Mouse (Mus musculus) ovary, adult 18-20 months (tissue): ENCODE measurements around the gene Cyp27b1.
"Not testable (repeated sequence)": the region's sequence is repeated elsewhere in the genome, so short reads cannot be mapped to it uniquely, and the experiment has no call there.

Source experiments
- DNase-seq: peaks from one replicate; pipeline ENCODE4 v3.0.0; 2022; ENCODE audit warnings: low spot score, mixed read lengths

Gene Cyp27b1

DNA sequence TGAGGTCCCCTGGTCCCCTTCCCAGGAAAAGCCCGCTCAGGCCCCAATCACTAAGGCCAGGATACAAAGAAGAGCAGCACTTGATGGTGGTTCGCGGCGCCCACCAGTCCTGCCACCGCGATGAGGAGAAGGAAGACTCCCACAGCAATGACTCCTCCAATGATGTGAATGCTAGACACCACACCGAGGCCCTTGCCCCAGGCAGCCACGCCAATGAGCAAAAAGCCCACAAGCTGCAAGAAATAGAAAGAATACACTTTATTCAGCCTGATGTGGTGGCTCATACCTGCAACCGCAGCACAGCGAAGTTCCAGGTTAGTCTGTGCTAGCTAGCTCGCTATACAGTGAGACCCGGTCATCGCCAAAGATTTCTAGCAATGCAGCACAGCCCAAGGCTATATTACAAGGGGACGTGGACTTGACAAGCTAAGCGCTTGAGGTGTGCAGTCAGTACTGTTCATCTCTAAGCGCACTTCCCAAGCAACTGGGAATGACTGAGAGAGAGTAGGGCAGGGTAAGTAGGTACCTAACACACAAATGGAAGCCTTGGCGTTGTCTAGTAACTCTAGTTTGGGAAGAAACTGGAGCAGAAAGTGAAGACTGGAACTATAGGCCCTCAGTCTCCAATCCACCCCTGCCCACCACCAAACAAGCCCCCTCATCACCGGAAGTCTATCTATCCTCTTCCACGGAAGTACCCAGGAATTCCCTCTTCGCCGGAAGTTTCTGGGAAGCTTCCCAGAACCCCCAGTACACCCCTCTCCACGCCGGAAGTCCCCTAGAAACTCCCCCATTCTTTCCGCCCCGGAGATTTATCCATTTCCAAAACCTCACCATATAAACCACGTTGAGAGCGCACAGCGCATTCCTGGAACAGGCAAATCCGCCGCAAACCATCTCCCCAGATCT, 21.5 kb downstream of the Cyp27b1 start:
- DNase-seq = no peak

DNA sequence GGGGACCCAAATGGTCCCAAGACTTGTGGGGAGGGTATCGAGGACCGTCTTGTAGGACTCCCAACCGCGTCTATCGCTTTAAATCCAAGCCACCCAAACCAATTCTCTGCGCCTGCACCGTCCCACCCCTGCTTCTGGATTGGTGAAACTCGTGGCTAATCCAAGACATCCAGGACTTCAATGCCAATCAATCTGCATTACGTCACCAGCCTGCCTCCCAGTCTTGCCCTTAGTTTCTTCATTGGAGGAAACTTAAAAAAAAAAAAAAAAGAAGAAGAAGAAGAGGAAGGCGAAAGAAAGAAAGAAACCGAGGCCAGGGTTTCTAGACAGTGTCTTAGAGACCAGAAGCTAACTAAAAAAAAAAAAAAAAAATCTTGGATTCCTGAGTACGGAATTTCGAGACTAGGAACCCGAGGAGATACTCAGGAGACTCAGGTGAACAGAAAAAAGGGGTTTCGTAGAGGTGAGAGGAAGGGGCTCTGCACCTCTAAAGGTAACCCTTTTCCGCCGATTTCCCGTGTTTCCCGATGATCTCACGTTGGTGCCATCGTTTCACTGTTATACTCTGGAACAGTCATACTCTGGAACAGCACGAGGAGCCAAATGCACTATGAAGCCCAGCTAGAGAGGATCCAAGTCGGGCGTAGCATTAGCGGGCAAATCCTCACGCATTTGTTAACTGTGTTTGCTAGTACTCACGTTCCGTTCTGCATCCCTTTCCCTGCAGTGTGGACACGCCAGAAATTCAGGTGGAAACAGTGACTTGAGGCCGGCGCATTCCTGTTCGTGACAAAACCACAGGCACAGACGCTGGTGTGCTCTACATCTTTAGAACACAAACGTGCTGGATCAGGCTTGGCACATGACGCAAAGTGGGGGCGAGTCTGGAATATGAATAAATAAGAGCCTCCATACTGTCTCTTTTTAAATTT, 22.4 kb downstream of the Cyp27b1 start, which contains the start of gene Tspan31:
Gene Tspan31, minus strand, starts transcription at position 75 of the 932 bp plus-strand sequence.
- peak; percentile 92 for DNase-seq

DNA sequence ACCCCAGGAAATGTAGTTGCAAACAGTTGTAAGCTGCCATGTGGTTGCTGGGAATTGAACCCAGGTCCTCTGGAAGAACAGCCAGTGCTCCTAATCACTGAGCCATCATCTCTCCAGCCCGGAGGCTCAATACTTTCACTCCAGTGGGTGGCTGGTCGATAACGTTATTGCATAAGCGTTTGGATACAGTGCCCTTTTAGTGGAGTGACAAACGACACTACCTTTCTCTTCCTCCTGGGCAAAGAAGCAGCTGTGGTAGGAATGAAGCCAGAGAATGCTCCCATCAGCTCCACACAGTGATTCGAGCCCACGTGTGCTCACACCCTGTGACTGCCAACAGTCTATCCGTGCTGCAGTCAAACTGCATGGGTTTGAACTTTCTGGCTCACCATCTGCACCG, 23.2 kb downstream of the Cyp27b1 start:
- DNase-seq = no peak

DNA sequence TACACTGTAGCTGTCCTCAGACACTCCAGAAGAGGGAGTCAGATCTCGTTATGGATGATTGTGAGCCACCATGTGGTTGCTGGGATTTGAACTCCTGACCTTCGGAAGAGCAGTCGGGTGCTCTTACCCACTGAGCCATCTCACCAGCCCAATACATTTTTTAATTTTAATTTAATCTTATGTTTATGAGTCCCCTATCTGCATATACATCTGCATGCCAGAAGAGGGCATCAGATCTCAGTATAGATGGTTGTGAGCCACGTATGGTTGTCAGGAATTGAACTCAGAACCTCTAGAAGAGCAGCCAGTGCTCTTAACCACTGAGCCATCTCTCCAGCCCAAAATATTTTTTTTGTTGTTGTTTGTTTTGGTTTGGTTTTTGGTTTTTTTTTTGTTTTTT, 24.2 kb downstream of the Cyp27b1 start:
- not testable (repeated sequence) for DNase-seq

DNA sequence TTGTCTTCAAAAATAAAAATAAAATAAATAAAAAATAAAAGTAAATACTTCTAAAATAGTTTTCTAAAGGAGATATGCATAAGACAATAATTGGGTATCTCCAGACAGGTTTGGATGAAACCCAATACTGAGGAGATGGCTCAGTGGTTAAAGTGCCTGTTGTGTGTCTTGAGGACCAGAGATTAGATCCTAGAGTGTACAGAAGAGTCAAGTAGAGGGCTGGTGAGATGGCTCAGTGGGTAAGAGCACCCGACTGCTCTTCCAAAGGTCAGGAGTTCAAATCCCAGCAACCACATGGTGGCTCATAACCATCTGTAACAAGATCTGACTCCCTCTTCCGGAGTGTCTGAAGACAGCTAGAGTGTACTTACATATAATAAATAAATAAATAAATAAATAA, 24.9 kb downstream of the Cyp27b1 start:
- DNase-seq = not testable (repeated sequence)

DNA sequence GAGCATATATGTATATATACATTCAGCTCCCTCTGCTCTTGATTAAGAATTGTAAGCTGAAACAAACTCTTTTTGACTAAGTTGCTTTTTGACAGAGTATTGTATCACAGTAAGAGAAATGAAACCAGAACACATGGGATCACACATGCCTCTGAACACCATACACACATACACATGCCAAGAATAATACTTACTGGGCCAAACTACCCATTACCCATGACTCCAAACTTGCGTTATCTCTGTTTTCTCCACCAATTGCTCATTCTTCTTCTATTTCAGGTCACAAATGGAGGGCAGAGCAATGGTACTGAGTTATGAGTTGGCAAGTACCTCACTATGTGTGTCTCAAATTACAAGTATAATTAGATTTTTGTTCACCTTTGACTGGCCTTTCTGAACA, 25.9 kb downstream of the Cyp27b1 start:
- DNase-seq = no peak

DNA sequence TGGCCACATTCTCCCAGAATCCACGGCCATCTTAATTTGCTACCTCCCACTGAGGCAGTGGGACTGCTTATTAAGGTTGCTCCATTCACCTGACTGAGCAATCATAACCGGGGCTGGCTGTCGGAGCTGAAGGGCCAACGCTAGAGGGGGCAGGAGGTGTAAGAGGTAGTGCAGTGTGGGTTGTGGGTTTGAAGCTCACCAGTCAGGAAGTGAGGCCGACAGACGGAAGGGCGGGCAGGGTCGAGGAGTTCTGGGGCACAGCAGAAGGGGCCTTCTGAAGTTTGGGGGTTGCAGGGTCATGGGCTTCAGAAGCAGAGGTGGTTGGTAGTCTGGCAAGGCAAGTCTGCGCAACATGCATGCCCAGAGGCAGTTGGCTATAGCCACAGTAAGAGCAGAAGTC, 27.0 kb downstream of the Cyp27b1 start, which contains the start of gene Agap2:
Gene Agap2, plus strand, starts transcription at position 205 of the 400 bp plus-strand sequence.
- DNase-seq = no peak

DNA sequence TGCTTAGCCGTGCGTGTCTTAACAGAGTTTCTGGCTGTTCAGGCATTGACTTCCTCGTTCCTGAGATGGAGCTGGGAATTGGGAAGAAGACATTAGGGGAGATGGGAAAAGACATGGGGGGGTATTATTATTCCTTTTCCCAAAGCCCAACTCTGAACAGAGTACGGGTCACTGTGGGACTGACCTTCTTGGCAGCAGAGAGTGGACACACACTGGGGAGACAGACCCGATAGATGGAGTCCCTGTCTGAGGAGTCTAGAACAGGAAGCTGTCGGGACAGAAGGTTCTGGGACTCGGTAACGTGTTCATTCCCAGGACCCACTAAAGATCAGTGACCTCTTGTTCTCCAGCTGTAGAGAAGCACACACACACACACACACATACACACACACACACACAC, 27.6 kb downstream of the Cyp27b1 start:
- no peak for DNase-seq

DNA sequence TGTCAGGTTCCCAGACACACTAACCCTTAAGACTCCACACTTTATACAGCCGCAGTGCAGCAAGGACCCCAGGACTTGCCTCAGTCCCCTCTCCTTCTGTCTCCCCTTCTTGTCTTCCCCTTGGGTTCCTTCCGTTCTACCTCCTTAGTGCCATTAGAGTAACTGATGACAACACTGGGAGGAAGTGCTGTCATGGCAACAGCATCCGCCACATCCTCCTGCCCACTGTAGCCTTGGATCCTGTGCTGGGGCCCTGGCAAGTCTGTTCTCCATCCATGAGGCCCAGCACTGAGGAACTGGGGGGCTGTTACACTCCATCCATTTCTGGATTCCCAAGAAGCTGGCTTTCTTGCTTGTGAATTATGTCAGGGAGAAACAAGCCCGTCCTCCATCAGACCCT, 28.0 kb downstream of the Cyp27b1 start:
- no peak for DNase-seq

DNA sequence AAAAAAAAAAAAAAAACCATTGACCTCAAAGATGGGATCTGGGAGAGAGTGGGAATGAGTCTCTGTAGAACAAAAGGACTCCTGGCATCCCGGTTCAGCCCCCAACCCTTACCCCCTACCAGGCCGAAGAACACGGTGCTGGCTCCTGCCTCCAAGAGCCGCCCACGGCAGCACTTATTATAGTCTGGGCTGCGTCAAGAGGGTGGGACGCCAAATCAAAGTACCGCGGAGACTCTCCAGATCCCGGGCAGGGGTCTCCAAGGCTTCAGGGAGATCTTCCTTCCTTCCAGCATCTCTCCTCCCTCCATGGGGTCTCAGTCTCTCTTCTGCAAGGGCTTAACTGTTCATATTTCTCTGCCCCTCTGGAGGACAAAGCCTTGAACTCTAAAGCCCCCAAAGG, 29.5 kb downstream of the Cyp27b1 start:
- no peak for DNase-seq

DNA sequence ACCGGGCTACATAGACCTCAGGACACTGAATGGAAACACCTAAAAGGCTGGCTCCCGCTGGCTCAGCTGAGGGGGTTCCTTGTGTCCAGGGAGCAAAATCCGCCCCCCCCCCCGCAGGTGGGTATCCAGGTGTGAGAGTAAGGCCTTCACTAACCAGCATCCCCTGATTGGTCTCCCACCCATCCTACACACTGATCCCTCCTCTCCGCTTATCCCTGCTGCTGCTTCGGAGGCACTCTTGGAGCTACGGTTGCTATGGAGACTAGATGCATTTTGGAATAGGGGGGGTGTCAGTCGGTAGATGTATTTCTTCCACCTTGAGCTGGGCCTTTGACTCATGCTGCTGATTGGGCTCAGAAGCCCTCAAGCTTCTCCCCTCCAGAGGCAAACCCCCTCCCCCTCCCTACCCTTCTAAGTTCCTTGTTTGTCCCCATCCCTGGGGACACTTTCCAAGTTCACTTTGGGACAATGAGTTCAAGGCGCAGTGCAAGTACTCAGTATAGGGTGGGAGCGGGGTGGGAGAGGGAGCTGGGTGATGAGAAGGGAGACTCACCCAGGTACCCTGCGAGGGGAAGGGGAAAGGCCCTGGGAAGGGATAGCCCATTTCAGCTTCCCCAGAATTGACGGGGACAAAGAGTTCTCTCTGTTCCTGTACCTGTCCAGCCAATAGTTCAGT, 30.1 kb downstream of the Cyp27b1 start:
- no peak for DNase-seq

DNA sequence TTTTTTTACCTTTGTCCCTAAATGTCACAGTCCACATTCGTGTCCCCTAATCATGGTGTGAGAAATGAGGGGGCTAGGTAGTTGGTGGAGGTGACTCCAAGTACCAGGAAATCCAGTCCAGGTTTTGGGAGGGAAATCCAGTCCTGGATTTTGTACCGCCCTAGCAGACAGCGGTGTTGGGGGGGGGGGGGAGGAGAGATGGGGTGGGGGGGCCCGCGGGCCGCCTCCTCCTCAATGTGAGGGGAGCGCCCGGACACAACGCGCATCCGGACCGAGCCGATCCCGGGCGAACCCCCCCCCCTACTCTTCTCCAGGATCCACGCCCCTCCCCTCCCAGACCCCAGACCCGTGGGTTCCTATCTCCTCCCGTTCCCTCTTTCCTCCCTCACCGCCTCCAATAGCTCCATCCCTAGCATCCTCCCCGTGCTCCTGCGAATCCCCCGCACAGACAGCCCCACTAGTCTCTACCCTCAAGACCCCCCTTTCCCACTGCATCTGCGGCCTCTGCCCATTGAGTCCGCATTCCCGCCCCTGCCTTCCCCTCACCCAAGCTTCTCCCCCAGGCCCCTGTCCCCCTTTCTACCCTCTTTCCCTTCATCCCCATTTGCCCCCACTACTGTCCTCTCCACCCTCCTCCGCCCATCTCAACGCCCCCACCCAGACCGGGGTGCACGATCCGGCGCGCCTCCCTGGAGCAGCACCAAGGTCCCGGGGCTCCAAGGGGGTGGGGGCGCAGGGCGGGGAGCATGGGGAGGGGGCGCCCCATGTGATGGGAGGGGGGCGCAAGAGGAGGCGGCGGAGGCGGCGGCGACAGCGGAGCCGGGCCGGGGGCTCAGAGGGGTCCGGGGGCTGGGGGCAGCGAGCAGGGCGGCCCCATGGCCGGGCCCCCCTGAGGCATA, 30.9 kb downstream of the Cyp27b1 start:
- no peak for DNase-seq

DNA sequence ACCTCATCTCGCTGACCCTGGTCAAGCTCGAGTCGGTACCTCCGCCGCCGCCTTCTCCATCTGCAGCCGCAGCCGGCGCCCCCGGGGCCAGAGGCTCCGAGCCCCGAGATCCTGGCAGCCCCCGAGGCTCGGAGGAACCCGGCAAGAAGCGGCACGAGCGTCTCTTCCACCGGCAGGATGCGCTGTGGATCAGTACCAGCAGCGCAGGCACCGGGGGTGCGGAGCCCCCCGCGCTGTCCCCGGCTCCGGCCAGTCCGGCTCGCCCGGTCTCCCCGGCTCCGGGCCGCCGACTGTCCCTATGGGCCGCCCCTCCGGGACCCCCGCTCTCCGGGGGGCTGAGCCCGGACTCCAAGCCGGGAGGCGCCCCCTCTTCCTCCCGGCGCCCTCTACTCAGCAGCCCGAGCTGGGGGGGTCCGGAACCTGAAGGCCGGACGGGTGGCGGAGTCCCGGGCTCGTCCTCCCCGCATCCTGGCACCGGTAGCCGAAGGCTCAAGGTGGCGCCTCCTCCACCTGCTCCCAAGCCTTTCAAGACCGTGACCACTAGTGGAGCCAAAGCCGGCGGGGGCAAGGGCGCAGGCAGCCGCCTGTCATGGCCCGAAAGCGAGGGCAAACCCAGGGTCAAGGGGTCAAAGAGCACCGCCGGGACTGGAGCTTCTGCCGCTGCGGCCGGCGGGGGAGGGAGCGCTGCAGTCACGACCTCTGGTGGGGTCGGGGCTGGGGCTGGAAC, 31.8 kb downstream of the Cyp27b1 start:
- DNase-seq = no peak

DNA sequence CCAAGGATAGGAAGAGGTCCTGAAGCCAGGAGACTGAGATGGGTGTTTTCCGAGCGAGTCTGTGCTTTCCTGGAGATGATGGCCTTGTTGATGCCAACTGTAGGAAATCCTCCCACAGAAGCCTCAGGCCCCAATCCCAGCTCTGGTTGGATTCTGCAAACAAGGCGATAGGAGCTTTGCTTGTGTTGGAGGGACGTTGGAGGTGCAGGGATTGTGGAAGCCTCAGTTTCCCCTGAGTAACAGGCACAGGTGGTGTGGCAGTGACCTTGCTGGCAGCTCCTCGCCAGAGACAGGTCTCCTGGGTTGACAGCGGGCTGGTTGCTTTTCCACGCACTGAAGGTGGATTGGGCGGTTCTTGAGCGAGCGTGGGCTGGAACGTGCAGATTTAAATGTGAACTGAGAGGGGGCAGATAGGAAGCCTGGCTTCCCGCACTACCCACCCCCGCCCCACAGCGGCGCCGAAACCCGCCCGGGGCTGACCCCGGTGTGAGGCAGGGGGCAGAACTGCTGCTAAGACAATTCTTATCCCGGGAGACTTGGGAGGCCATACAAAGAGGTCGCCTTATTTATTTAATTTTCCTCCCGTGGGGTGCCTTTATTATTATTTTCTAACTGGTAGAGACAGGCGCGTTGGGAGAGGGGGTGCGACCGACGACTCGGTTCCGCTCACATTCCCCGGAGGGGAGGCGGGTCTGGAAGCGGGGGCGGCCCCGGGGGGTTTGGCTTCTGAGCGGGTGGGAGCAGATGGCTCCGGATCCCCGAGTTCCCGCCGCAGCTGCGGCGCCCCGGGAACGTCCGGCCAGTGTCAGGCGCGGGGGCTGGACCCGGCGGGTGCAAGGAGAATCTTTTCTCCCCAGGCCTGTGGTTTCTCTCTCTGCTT, 33.1 kb downstream of the Cyp27b1 start:
- no peak for DNase-seq

DNA sequence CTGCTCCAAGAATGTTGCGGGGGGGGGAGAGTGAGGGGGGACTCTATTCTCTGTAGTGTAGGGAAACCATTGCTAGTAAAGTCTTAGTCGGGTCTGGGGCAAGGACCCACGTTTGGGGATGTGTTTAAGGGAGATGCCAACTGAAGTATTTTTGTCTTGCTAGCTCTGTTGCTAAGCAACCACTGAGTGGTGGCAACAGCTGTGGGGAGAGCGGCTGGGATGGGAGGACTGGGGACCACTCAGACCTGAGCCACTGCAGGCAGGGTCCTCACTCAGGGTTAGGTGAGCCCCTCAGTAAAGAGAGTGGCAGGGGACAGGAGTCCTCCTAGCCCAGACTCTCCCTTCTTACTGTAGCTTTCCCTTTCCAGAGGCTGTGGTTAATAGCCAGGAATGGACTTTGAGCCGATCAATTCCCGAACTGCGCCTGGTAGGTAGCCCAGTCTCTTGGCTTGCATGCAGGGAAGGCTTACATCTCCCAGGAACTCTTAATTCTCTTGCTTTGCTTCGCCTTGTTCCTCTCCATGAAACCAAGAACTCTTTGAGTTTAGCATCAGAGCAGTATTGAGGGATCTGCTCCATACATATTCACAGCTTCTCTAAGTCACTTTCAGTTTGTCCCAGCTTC, 34.1 kb downstream of the Cyp27b1 start:
- DNase-seq = no peak

DNA sequence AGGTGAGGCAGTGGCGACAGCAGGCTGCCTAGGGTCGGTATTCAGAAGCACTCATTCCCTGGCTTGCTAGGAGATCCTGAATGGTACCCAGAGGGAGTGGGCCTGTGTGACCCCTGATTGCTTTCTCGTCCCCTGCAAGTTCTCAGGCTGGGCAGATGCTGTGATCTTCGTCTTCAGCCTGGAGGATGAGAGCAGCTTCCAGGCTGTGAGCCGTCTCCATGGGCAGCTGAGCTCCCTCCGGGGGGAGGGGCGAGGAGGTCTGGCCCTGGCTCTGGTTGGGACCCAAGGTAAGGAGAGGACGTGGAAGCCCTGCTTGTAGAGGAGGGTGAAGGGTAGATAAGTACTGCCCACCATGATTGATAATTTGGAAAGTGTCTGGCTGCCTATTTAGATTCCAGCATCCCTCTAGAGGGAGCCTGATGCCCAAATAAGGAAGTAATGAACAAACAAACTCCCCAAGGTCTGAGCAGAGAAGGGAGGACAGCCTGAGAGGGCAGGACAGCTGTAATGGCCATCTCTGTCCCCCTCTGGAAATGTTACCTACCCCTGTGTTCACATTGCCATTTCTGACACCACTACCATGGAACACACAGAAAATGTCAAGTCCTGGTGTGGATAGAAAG, 35.4 kb downstream of the Cyp27b1 start:
- no peak for DNase-seq

DNA sequence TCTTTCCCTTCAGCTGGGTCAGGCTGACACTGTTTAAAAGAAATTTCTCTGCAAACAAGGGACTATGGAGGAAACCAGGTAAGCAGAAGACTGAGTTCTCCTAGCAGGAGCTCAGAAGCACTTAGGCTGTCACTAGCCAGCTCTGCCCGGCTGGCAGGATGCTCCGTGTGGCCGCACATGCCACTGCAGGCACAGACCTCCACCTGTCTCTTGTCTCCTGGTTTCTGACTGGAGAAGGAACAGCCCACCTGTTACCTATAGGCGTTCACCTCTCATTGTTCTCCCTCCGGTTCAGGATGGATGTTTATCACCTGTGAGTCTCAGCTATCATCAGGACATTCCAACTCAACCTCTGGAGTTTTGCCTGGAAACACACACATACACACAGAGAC, 35.9 kb downstream of the Cyp27b1 start:
- DNase-seq = no peak

DNA sequence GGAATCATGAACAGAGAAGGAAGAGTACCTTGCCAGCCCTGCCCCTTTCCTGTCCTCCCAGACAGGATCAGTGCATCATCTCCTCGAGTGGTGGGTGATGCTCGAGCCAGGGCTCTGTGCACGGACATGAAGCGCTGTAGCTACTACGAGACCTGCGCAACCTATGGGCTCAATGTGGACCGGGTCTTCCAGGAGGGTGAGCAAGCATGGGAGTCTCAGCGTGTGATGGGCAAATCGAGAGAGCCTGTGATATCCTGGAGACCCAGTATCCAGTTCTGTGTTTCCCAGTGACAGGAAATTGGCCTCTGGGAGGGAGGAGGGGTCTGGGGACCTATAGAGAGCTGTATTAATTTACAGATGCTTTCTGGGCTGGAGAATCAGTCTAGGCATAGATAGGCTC, 37.0 kb downstream of the Cyp27b1 start:
- no peak for DNase-seq
